Mouse (Mus musculus): ENCODE data around the gene Olfr676. TPM values are rescaled to one million over a fixed set of nuclear protein-coding genes. Genes with fewer than 3 reads are reported as not detected.

The Olfr676 gene
- total and polyA plus RNA-seq, 3 experiments = 0.11 TPM; not detected in 2

DNA sequence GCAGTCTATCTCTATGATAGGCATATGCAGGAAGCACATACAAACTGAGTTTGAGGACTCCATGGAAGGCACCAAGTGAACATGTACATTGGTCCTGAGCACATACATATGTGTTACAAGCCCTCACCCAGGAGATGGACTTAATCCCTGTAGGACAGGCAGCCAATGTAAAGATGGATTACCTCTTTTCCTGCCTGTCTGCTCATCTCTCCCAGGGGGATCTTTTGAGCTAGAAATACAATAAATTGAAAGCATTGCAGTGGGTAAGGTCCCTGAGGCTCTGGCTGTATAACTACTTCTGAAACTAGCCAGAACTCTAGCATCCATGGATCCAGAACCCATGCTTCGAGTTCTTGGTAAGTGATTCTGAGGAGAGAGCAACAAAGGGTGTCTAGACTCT, 48.4 kb downstream of the Olfr676 start, which contains the start of gene Olfr679:
Olfr679 (plus strand) TSS at position 301 of the 400 bp plus-strand sequence.
- Histone ChIP-seq H3K9me3 (replicated peaks) (no peaks in the 10 kb centered on the region), H3K4me3 (ENCODE audit: low read depth, low read length) (no peak within 1 kb of the TSS), H3K27me3 (ENCODE audit: insufficient read depth, low read length) (no peaks in the 10 kb centered on the region), H3K4me1 (ENCODE audit: insufficient read depth, low read depth, low read length) (no peaks in the 10 kb centered on the region), H3K36me3 (replicated peaks) (no peaks in the 10 kb centered on the region)
- TF ChIP-seq POLR2AphosphoS5 (IDR thresholded peaks at IDR 0.05; ENCODE audit: insufficient replicate concordance, low read depth, low read length) (no peak), GATA1 (IDR thresholded peaks at IDR 0.05; ENCODE audit: borderline replicate concordance, low read length) (no peak), TAL1 (conservative IDR thresholded peaks at IDR 0.05; ENCODE audit: low read depth, low read length) (no peak), CTCF (IDR thresholded peaks at IDR 0.05; ENCODE audit: low read depth, low read length) (no peak), GATA2 (IDR thresholded peaks at IDR 0.05; ENCODE audit: borderline replicate concordance, low read depth, low read length) (no peak)
- ATAC-seq (ENCODE audit: extremely low read depth, insufficient number of reproducible peaks, low FRiP score, poor library complexity, severe bottlenecking) (no peak), DNase-seq (ENCODE audit: low spot score) (no peak)

Other genes starting within 250 kb of the Olfr676 start
- gene Usp17lb, start 190.1 kb upstream of the Olfr676 start, total RNA-seq (2014; fragmentation: Nextera tagmentation) = not detected in 2 replicates
- 0.11 TPM in 1 of 2 replicates, not detected in the other for gene Usp17lb, start 190.1 kb upstream of the Olfr676 start, total RNA-seq (2017)
- not detected in 2 replicates for gene Usp17lb, start 190.1 kb upstream of the Olfr676 start, polyA plus RNA-seq (2012)
- gene Usp17la, start 175.7 kb upstream of the Olfr676 start, total RNA-seq (2014; fragmentation: Nextera tagmentation) = not detected in 2 replicates
- not detected in 2 replicates for gene Usp17la, start 175.7 kb upstream of the Olfr676 start, total RNA-seq (2017)
- gene Usp17la, start 175.7 kb upstream of the Olfr676 start, polyA plus RNA-seq (2012) = not detected in 2 replicates
- not detected in 2 replicates for gene Olfr665, start 154.7 kb upstream of the Olfr676 start, total RNA-seq (2014; fragmentation: Nextera tagmentation)
- 0.05 and 0.17 TPM in 2 replicates for gene Olfr665, start 154.7 kb upstream of the Olfr676 start, total RNA-seq (2017)
- not detected in 2 replicates for gene Olfr665, start 154.7 kb upstream of the Olfr676 start, polyA plus RNA-seq (2012)
- not detected in 2 replicates for gene Olfr666, start 136.7 kb upstream of the Olfr676 start, total RNA-seq (2014; fragmentation: Nextera tagmentation)
- not detected in 2 replicates for gene Olfr666, start 136.7 kb upstream of the Olfr676 start, total RNA-seq (2017)
- not detected in 2 replicates for gene Olfr666, start 136.7 kb upstream of the Olfr676 start, polyA plus RNA-seq (2012)
- not detected in 2 replicates for gene Olfr667, start 111.2 kb upstream of the Olfr676 start, total RNA-seq (2014; fragmentation: Nextera tagmentation)
- gene Olfr667, start 111.2 kb upstream of the Olfr676 start, total RNA-seq (2017) = 0.22 TPM in 1 of 2 replicates, not detected in the other
- gene Olfr667, start 111.2 kb upstream of the Olfr676 start, polyA plus RNA-seq (2012) = not detected in 2 replicates
- not detected in 2 replicates for gene Olfr668, start 104.6 kb upstream of the Olfr676 start, total RNA-seq (2014; fragmentation: Nextera tagmentation)
- 0.12 TPM in 1 of 2 replicates, not detected in the other for gene Olfr668, start 104.6 kb upstream of the Olfr676 start, total RNA-seq (2017)
- not detected in 2 replicates for gene Olfr668, start 104.6 kb upstream of the Olfr676 start, polyA plus RNA-seq (2012)
- gene Olfr669, start 98.5 kb upstream of the Olfr676 start, total RNA-seq (2014; fragmentation: Nextera tagmentation) = not detected in 2 replicates
- gene Olfr669, start 98.5 kb upstream of the Olfr676 start, total RNA-seq (2017) = 0.11 TPM in 1 of 2 replicates, not detected in the other
- not detected in 2 replicates for gene Olfr669, start 98.5 kb upstream of the Olfr676 start, polyA plus RNA-seq (2012)
- not detected in 2 replicates for gene Olfr670, start 70.1 kb upstream of the Olfr676 start, total RNA-seq (2014; fragmentation: Nextera tagmentation)
- gene Olfr670, start 70.1 kb upstream of the Olfr676 start, total RNA-seq (2017) = under 0.01 and 0.12 TPM in 2 replicates
- not detected in 2 replicates for gene Olfr670, start 70.1 kb upstream of the Olfr676 start, polyA plus RNA-seq (2012)
- gene Olfr671, start 53.6 kb upstream of the Olfr676 start, total RNA-seq (2014; fragmentation: Nextera tagmentation) = not detected in 2 replicates
- gene Olfr671, start 53.6 kb upstream of the Olfr676 start, total RNA-seq (2017) = 0.22 TPM in 1 of 2 replicates, not detected in the other
- not detected in 2 replicates for gene Olfr671, start 53.6 kb upstream of the Olfr676 start, polyA plus RNA-seq (2012)
- gene Olfr672, start 30.7 kb upstream of the Olfr676 start, total RNA-seq (2014; fragmentation: Nextera tagmentation) = not detected in 2 replicates
- 0.22 and 0.23 TPM in 2 replicates for gene Olfr672, start 30.7 kb upstream of the Olfr676 start, total RNA-seq (2017)
- gene Olfr672, start 30.7 kb upstream of the Olfr676 start, polyA plus RNA-seq (2012) = not detected in 2 replicates
- gene Olfr675, start 4.2 kb upstream of the Olfr676 start, total RNA-seq (2014; fragmentation: Nextera tagmentation) = not detected in 2 replicates
- 0.06 and 0.49 TPM in 2 replicates for gene Olfr675, start 4.2 kb upstream of the Olfr676 start, total RNA-seq (2017)
- gene Olfr675, start 4.2 kb upstream of the Olfr676 start, polyA plus RNA-seq (2012) = not detected in 2 replicates
- not detected in 2 replicates for gene Olfr677, start 18.7 kb downstream of the Olfr676 start, total RNA-seq (2014; fragmentation: Nextera tagmentation)
- gene Olfr677, start 18.7 kb downstream of the Olfr676 start, total RNA-seq (2017) = 0.16 TPM in 1 of 2 replicates, not detected in the other
- not detected in 2 replicates for gene Olfr677, start 18.7 kb downstream of the Olfr676 start, polyA plus RNA-seq (2012)
- not detected in 2 replicates for gene Olfr678, start 31.8 kb downstream of the Olfr676 start, total RNA-seq (2014; fragmentation: Nextera tagmentation)
- gene Olfr678, start 31.8 kb downstream of the Olfr676 start, total RNA-seq (2017) = 0.16 TPM in 1 of 2 replicates, not detected in the other
- gene Olfr678, start 31.8 kb downstream of the Olfr676 start, polyA plus RNA-seq (2012) = not detected in 2 replicates
- not detected in 2 replicates for gene Olfr679, start 48.5 kb downstream of the Olfr676 start, total RNA-seq (2014; fragmentation: Nextera tagmentation)
- under 0.01 and 0.11 TPM in 2 replicates for gene Olfr679, start 48.5 kb downstream of the Olfr676 start, total RNA-seq (2017)
- gene Olfr679, start 48.5 kb downstream of the Olfr676 start, polyA plus RNA-seq (2012) = not detected in 2 replicates
- gene Olfr680-ps1, start 60.1 kb downstream of the Olfr676 start, total RNA-seq (2014; fragmentation: Nextera tagmentation) = not detected in 2 replicates
- 0.12 TPM in 1 of 2 replicates, not detected in the other for gene Olfr680-ps1, start 60.1 kb downstream of the Olfr676 start, total RNA-seq (2017)
- not detected in 2 replicates for gene Olfr680-ps1, start 60.1 kb downstream of the Olfr676 start, polyA plus RNA-seq (2012)
- not detected in 2 replicates for gene Olfr681, start 84.1 kb downstream of the Olfr676 start, total RNA-seq (2014; fragmentation: Nextera tagmentation)
- gene Olfr681, start 84.1 kb downstream of the Olfr676 start, total RNA-seq (2017) = 0.06 and 0.11 TPM in 2 replicates
- gene Olfr681, start 84.1 kb downstream of the Olfr676 start, polyA plus RNA-seq (2012) = not detected in 2 replicates
- not detected in 2 replicates for gene Olfr683, start 114.3 kb downstream of the Olfr676 start, total RNA-seq (2014; fragmentation: Nextera tagmentation)
- 0.22 TPM in 1 of 2 replicates, not detected in the other for gene Olfr683, start 114.3 kb downstream of the Olfr676 start, total RNA-seq (2017)
- not detected in 2 replicates for gene Olfr683, start 114.3 kb downstream of the Olfr676 start, polyA plus RNA-seq (2012)
- gene Olfr684, start 131.0 kb downstream of the Olfr676 start, total RNA-seq (2014; fragmentation: Nextera tagmentation) = not detected in 2 replicates
- gene Olfr684, start 131.0 kb downstream of the Olfr676 start, total RNA-seq (2017) = 0.22 TPM in 1 of 2 replicates, not detected in the other
- not detected in 2 replicates for gene Olfr684, start 131.0 kb downstream of the Olfr676 start, polyA plus RNA-seq (2012)
- gene Olfr685, start 153.3 kb downstream of the Olfr676 start, total RNA-seq (2014; fragmentation: Nextera tagmentation) = not detected in 2 replicates
- 0.11 and 0.12 TPM in 2 replicates for gene Olfr685, start 153.3 kb downstream of the Olfr676 start, total RNA-seq (2017)
- gene Olfr685, start 153.3 kb downstream of the Olfr676 start, polyA plus RNA-seq (2012) = not detected in 2 replicates
- not detected in 2 replicates for gene Olfr686, start 174.8 kb downstream of the Olfr676 start, total RNA-seq (2014; fragmentation: Nextera tagmentation)
- gene Olfr686, start 174.8 kb downstream of the Olfr676 start, total RNA-seq (2017) = not detected in 2 replicates
- gene Olfr686, start 174.8 kb downstream of the Olfr676 start, polyA plus RNA-seq (2012) = not detected in 2 replicates